Mouse (Mus musculus): ENCODE measurements around the gene Abi3bp. TPM values are rescaled to one million over a fixed set of nuclear protein-coding genes. Genes with fewer than 3 reads are reported as not detected.
A peak's percentile ranks its signal among the peaks of the same experiment; 100 is the strongest.

Gene Abi3bp
- polyA plus RNA-seq (2012; rRNA removed) (29.6 and 35.3 TPM in 2 replicates), polyA plus RNA-seq (2014; fragmentation: Nextera tagmentation; extraction: Ambion mirVana) (22.8 and 27.1 TPM in 2 replicates)

GRCm38 (mm10) chr16:56477677-56478574 lies at the start of gene Abi3bp:
Gene Abi3bp (plus strand): TSS chr16:56477878.
- peak; percentile 78 for ATAC-seq (ENCODE audit: low FRiP score, low read depth)
- WGBS, result 24% methylated on average over 11 of the region's 11 CpGs
- Histone ChIP-seq H3K27ac (replicated peaks; ENCODE audit: low read depth, low read length) (no peak within 1 kb of the TSS; the same call in 1 of the 2 replicates), H3K9ac (ENCODE audit: low read depth, low read length, severe bottlenecking) (peak within 1 kb of the TSS; percentile 4; the same call in 1 of the 2 replicates), H3K36me3 (ENCODE audit: control insufficient read depth, insufficient read depth, low read length) (no peaks in the 10 kb centered on the region), H3K27me3 (ENCODE audit: control insufficient read depth, insufficient read depth, low read length) (no peaks in the 10 kb centered on the region), H3K4me2 (replicated peaks; ENCODE audit: low read depth, low read length, severe bottlenecking) (peak within 1 kb of the TSS; percentile 49), H3K4me3 (replicated peaks; ENCODE audit: low read length) (peak within 1 kb of the TSS; percentile 33), H3K4me1 (ENCODE audit: control insufficient read depth, insufficient read depth, low read length) (peaks cover 3% of the 10 kb centered on the region; the same call in 1 of the 2 replicates), H3K9me3 (ENCODE audit: control insufficient read depth, low read length) (no peaks in the 10 kb centered on the region)
- DNase-seq (ENCODE audit: low spot score), result peak; percentile 32
- TF ChIP-seq POLR2A (IDR thresholded peaks at IDR 0.05; ENCODE audit: borderline replicate concordance, extremely low read depth, insufficient read depth, insufficient read length), result no peak

GRCm38 (mm10) chr16:56435293-56436185 lies 42.1 kb upstream of the Abi3bp start:
- Histone ChIP-seq H3K36me3 (ENCODE audit: control insufficient read depth, insufficient read depth, low read length) (no peaks in the 10 kb centered on the region), H3K4me2 (replicated peaks; ENCODE audit: low read depth, low read length, severe bottlenecking) (no peak overlapping the region), H3K27ac (replicated peaks; ENCODE audit: low read depth, low read length) (no peak overlapping the region), H3K4me3 (replicated peaks; ENCODE audit: low read length) (no peak overlapping the region), H3K9ac (ENCODE audit: low read depth, low read length, severe bottlenecking) (no peak overlapping the region), H3K9me3 (ENCODE audit: control insufficient read depth, low read length) (no peaks in the 10 kb centered on the region), H3K27me3 (ENCODE audit: control insufficient read depth, insufficient read depth, low read length) (no peaks in the 10 kb centered on the region), H3K4me1 (ENCODE audit: control insufficient read depth, insufficient read depth, low read length) (no peaks in the 10 kb centered on the region)
- no peak for TF ChIP-seq POLR2A (IDR thresholded peaks at IDR 0.05; ENCODE audit: borderline replicate concordance, extremely low read depth, insufficient read depth, insufficient read length)
- DNase-seq (ENCODE audit: low spot score) (no peak), ATAC-seq (ENCODE audit: low FRiP score, low read depth) (no peak)
- WGBS, result 68% methylated on average over 4 of the region's 4 CpGs

- no peaks in the 10 kb centered on the region for H3K36me3 ChIP-seq (ENCODE audit: control insufficient read depth, insufficient read depth, low read length)
- no peaks in the 10 kb centered on the region for H3K9me3 ChIP-seq (ENCODE audit: control insufficient read depth, low read length)
- no peak overlapping the region for H3K4me3 ChIP-seq (replicated peaks; ENCODE audit: low read length)
- H3K27ac ChIP-seq (replicated peaks; ENCODE audit: low read depth, low read length), result no peak overlapping the region
- no peaks in the 10 kb centered on the region for H3K27me3 ChIP-seq (ENCODE audit: control insufficient read depth, insufficient read depth, low read length)
- ATAC-seq (ENCODE audit: low FRiP score, low read depth), result no peak
- no peak overlapping the region for H3K9ac ChIP-seq (ENCODE audit: low read depth, low read length, severe bottlenecking)
- no peak for TF ChIP-seq POLR2A (IDR thresholded peaks at IDR 0.05; ENCODE audit: borderline replicate concordance, extremely low read depth, insufficient read depth, insufficient read length)
- H3K4me2 ChIP-seq (replicated peaks; ENCODE audit: low read depth, low read length, severe bottlenecking), result no peak overlapping the region
- WGBS, result 72% methylated on average over 4 of the region's 4 CpGs
- no peaks in the 10 kb centered on the region for H3K4me1 ChIP-seq (ENCODE audit: control insufficient read depth, insufficient read depth, low read length)
- no peak for DNase-seq (ENCODE audit: low spot score)
These were observed 37.4 kb upstream of the Abi3bp start for GRCm38 (mm10) chr16:56440243-56440642.

- Histone ChIP-seq H3K4me3 (replicated peaks; ENCODE audit: low read length) (no peak overlapping the region), H3K4me1 (ENCODE audit: control insufficient read depth, insufficient read depth, low read length) (no peaks in the 10 kb centered on the region), H3K36me3 (ENCODE audit: control insufficient read depth, insufficient read depth, low read length) (no peaks in the 10 kb centered on the region), H3K9ac (ENCODE audit: low read depth, low read length, severe bottlenecking) (no peak overlapping the region), H3K27ac (replicated peaks; ENCODE audit: low read depth, low read length) (no peak overlapping the region), H3K4me2 (replicated peaks; ENCODE audit: low read depth, low read length, severe bottlenecking) (no peak overlapping the region), H3K9me3 (ENCODE audit: control insufficient read depth, low read length) (no peaks in the 10 kb centered on the region), H3K27me3 (ENCODE audit: control insufficient read depth, insufficient read depth, low read length) (no peaks in the 10 kb centered on the region)
- TF ChIP-seq POLR2A (IDR thresholded peaks at IDR 0.05; ENCODE audit: borderline replicate concordance, extremely low read depth, insufficient read depth, insufficient read length), result no peak
- 75% methylated on average over 5 of the region's 5 CpGs for WGBS
- no peak for DNase-seq (ENCODE audit: low spot score)
- ATAC-seq (ENCODE audit: low FRiP score, low read depth), result no peak
These were observed 36.6 kb upstream of the Abi3bp start for GRCm38 (mm10) chr16:56441113-56441512.
